In genomic region chr5:114916777-114917176, GRCm38 (mm10) we compare ENCODE assay signal across 24 mouse cellular contexts. TPM values are rescaled to one million over a fixed set of nuclear protein-coding genes. Genes with fewer than 3 reads are reported as not detected.
DNase-seq lines count a peak whose midpoint lies in the region; ATAC-seq and TF ChIP-seq lines count a peak whose summit lies in the region.
"Had no signal": no experiment of that assay in that cellular context is flagged by ENCODE, and none has a peak within 500 bp of the region (broad histone marks: within the 10 kb centered on the region; RNA-seq: fewer than 3 reads in every experiment).

No protein-coding gene starts in this region.

- H3K4me1 ChIP-seq in kidney, postnatal 0 days (replicated peaks; ENCODE audit: insufficient read depth, low read length) = no peaks in the 10 kb centered on the region

- no peak for ATAC-seq in kidney, postnatal 0 days (replicated peaks; ENCODE audit: low FRiP score, low read depth)
- ATAC-seq in granulocyte monocyte progenitor cell, adult 5-6 weeks (replicated peaks; ENCODE audit: poor library complexity, severe bottlenecking) = peak; percentile 67
- ATAC-seq in neutrophil, adult 5-6 weeks (ENCODE audit: extremely low read depth, insufficient number of reproducible peaks, low FRiP score, poor library complexity, severe bottlenecking) = peak; percentile 61; the same call in 1 of the 2 replicates
- ATAC-seq: forebrain, embryonic 16.5 days had no signal

- H3K27ac ChIP-seq in kidney, postnatal 0 days = no peak overlapping the region
- H3K27ac ChIP-seq: hindbrain, embryonic 14.5 days; midbrain, embryonic 10.5 days had no signal

- H3K27me3 ChIP-seq in kidney, postnatal 0 days (ENCODE audit: insufficient read depth, low read length) = no peaks in the 10 kb centered on the region

- WGBS in kidney, postnatal 0 days = 68% methylated on average over 4 of the region's 4 CpGs

- H3K36me3 ChIP-seq in kidney, postnatal 0 days (ENCODE audit: insufficient read depth, low read length) = no peaks in the 10 kb centered on the region
- H3K36me3 ChIP-seq: midbrain, embryonic 10.5 days had no signal

- H3K9me3 ChIP-seq in kidney, postnatal 0 days (replicated peaks; ENCODE audit: low read length) = no peaks in the 10 kb centered on the region
- H3K9me3 ChIP-seq: midbrain, embryonic 10.5 days had no signal

- H3K9ac ChIP-seq in kidney, postnatal 0 days (ENCODE audit: low read depth, low read length) = no peak overlapping the region
- H3K9ac ChIP-seq: hindbrain, embryonic 14.5 days; lung, embryonic 14.5 days had no signal

- DNase-seq in kidney, postnatal 0 days (ENCODE audit: low spot score) = peak; percentile 18
- no peak for DNase-seq in kidney, adult 11 months
- peak; percentile 70 for DNase-seq in A20 (ENCODE audit: low read depth, low spot score)
- DNase-seq in cerebellum, adult 11 months = no peak
- no peak for DNase-seq in cerebellum, postnatal 36 days
- DNase-seq: cerebellum, adult 9-11 months; embryo, embryonic 11 days; kidney, adult 9 months; left cerebral cortex, postnatal 4 days; lung, embryonic 14.5 days had no signal

- H3K4me2 ChIP-seq in kidney, postnatal 0 days (ENCODE audit: low read length) = no peak overlapping the region
- H3K4me2 ChIP-seq: heart, embryonic 11.5 days; hindbrain, embryonic 14.5 days; lung, embryonic 14.5 days had no signal

- no peak overlapping the region for H3K4me3 ChIP-seq in kidney, postnatal 0 days (replicated peaks; ENCODE audit: low read depth, low read length)
- H3K4me3 ChIP-seq: midbrain, embryonic 10.5 days had no signal

- no peak for TF ChIP-seq CTCF in kidney, postnatal 0 days (IDR thresholded peaks at IDR 0.05; ENCODE audit: low read depth)

RNA-seq across cellular contexts. Expression of gene Oasl1, which starts 6.3 kb away (rescaled TPM):
- polyA plus RNA-seq in kidney, postnatal 0 days (2015; fragmentation: Nextera tagmentation; extraction: Ambion mirVana) = 3.1 and 3.2 TPM in 2 replicates
- 5.2 and 5.4 TPM in 2 replicates for total RNA-seq in granulocyte monocyte progenitor cell, adult 5-6 weeks (2014; fragmentation: Nextera tagmentation)
- 0.73 and 1.8 TPM in 2 replicates for total RNA-seq in granulocyte monocyte progenitor cell, adult 5-6 weeks (2017)
- total RNA-seq in neutrophil, adult 5-6 weeks (2017) = 37.8 and 41.7 TPM in 2 replicates
- total RNA-seq: left cerebral cortex, postnatal 4 days had no signal
- polyA plus RNA-seq: midbrain, embryonic 10.5 days had no signal

RNA-seq across cellular contexts. Expression of gene Oasl2, which starts 20.0 kb away (rescaled TPM):
- polyA plus RNA-seq in kidney, postnatal 0 days (2015; fragmentation: Nextera tagmentation; extraction: Ambion mirVana) = 19.9 and 24.1 TPM in 2 replicates
- total RNA-seq in granulocyte monocyte progenitor cell, adult 5-6 weeks (2014; fragmentation: Nextera tagmentation) = 6.7 and 10.4 TPM in 2 replicates
- total RNA-seq in granulocyte monocyte progenitor cell, adult 5-6 weeks (2017) = 4.7 and 7.6 TPM in 2 replicates
- total RNA-seq in neutrophil, adult 5-6 weeks (2017) = 336 and 355 TPM in 2 replicates

RNA-seq across cellular contexts. Expression of gene 2210016L21Rik, which starts 25.2 kb away (rescaled TPM):
- polyA plus RNA-seq in kidney, postnatal 0 days (2015; fragmentation: Nextera tagmentation; extraction: Ambion mirVana) = 75.3 and 79.6 TPM in 2 replicates
- 9.0 and 12.3 TPM in 2 replicates for total RNA-seq in granulocyte monocyte progenitor cell, adult 5-6 weeks (2014; fragmentation: Nextera tagmentation)
- total RNA-seq in granulocyte monocyte progenitor cell, adult 5-6 weeks (2017) = 10.7 and 14.2 TPM in 2 replicates
- total RNA-seq in neutrophil, adult 5-6 weeks (2017) = 15.6 and 15.8 TPM in 2 replicates

RNA-seq across cellular contexts. Expression of gene Hnf1a, which starts 54.1 kb away (rescaled TPM):
- 10.8 and 12.5 TPM in 2 replicates for polyA plus RNA-seq in kidney, postnatal 0 days (2015; fragmentation: Nextera tagmentation; extraction: Ambion mirVana)
- total RNA-seq in granulocyte monocyte progenitor cell, adult 5-6 weeks (2014; fragmentation: Nextera tagmentation) = not detected in 2 replicates
- not detected in 2 replicates for total RNA-seq in granulocyte monocyte progenitor cell, adult 5-6 weeks (2017)
- total RNA-seq in neutrophil, adult 5-6 weeks (2017) = 0.12 TPM in 1 of 2 replicates, not detected in the other
- total RNA-seq: adrenal gland, adult 18-20 months; gastrocnemius, postnatal 4 days; left cerebral cortex, adult 18-20 months; left cerebral cortex, postnatal 4 days; midbrain, postnatal 0 days had no signal
- polyA plus RNA-seq: heart, embryonic 11.5 days; hindbrain, embryonic 14.5 days; lung, embryonic 14.5 days had no signal

RNA-seq across cellular contexts. Expression of gene Gm9936, which starts 58.3 kb away (rescaled TPM):
- not detected in 2 replicates for polyA plus RNA-seq in kidney, postnatal 0 days (2015; fragmentation: Nextera tagmentation; extraction: Ambion mirVana)
- not detected in 2 replicates for total RNA-seq in granulocyte monocyte progenitor cell, adult 5-6 weeks (2014; fragmentation: Nextera tagmentation)
- not detected in 2 replicates for total RNA-seq in granulocyte monocyte progenitor cell, adult 5-6 weeks (2017)
- total RNA-seq in neutrophil, adult 5-6 weeks (2017) = 0.23 TPM in 1 of 2 replicates, not detected in the other
- total RNA-seq: adrenal gland, adult 18-20 months; gastrocnemius, postnatal 4 days; heart, postnatal 14 days; liver, adult 2 months had no signal
- polyA plus RNA-seq: heart, embryonic 11.5 days; liver, adult 2 months; lung, embryonic 14.5 days; small intestine, adult 2 months; thymus, postnatal 0 days had no signal

Comparison
In these comparisons a context has a peak if more than half of its experiments do, and no peak if none do; other contexts are left out.
1. DNase-seq: peak in kidney, postnatal 0 days (single experiment) and A20 (single experiment); none in kidney, adult 11 months (single experiment), cerebellum, adult 11 months (single experiment) and cerebellum, postnatal 36 days (0 of 2).
2. RNA of gene Oasl2, which starts 20.0 kb away (total RNA-seq): 336 to 355 TPM in neutrophil, adult 5-6 weeks; 4.7 to 10.4 TPM in granulocyte monocyte progenitor cell, adult 5-6 weeks; every median in the first group is over 10 times any median in the second.